Mouse (Mus musculus) myocyte (in vitro differentiated cells): ENCODE results near the gene Cfl1.

ENCODE experiments used
- CEBPB ChIP-seq: IDR thresholded peaks from 2 replicates; pipeline ENCODE4 v1.6.1; 2011; ENCODE audit warnings: mild to moderate bottlenecking, moderate library complexity; ENCODE audit not compliant: poor library complexity, insufficient read depth, severe bottlenecking
- E2F4 ChIP-seq: IDR thresholded peaks from one replicate; pipeline ENCODE4 v1.6.1; 2011; ENCODE audit warnings: mild to moderate bottlenecking, control low read depth, moderate library complexity; ENCODE audit not compliant: insufficient read depth
- MAX ChIP-seq: IDR thresholded peaks from one replicate; pipeline ENCODE4 v1.6.1; 2011; ENCODE audit warnings: low read depth, mild to moderate bottlenecking, control low read depth
- MYOG ChIP-seq, 3 experiments: IDR thresholded peaks; one replicate each; pipeline ENCODE4 v1.6.1; 2011; ENCODE audit warnings: control low read depth in 2 of 3, low read depth in 2 of 3, mild to moderate bottlenecking in 2 of 3; ENCODE audit not compliant: insufficient read length in 2 of 3, control insufficient read depth in 1 of 3, insufficient read depth in 1 of 3
- POLR2A ChIP-seq: IDR thresholded peaks from one replicate; pipeline ENCODE4 v1.6.1; 2011; ENCODE audit warnings: low read depth, mild to moderate bottlenecking, control low read depth, moderate library complexity; ENCODE audit not compliant: insufficient read length
- POLR2AphosphoS2 ChIP-seq: IDR thresholded peaks from one replicate; pipeline ENCODE4 v1.6.1; 2011; ENCODE audit warnings: low read depth, control low read depth; ENCODE audit not compliant: insufficient read length
- REST ChIP-seq: IDR thresholded peaks from one replicate; pipeline ENCODE4 v1.6.1; 2011; ENCODE audit warnings: mild to moderate bottlenecking, control low read depth, moderate library complexity; ENCODE audit not compliant: insufficient read depth, insufficient read length
- SRF ChIP-seq: IDR thresholded peaks from one replicate; pipeline ENCODE4 v1.6.1; 2011; ENCODE audit warnings: low read depth; ENCODE audit not compliant: control insufficient read depth, insufficient read length
- TCF12 ChIP-seq: IDR thresholded peaks from one replicate; pipeline ENCODE4 v1.6.1; 2011; ENCODE audit warnings: mild to moderate bottlenecking, control low read depth; ENCODE audit not compliant: poor library complexity, insufficient read depth, severe bottlenecking
- USF1 ChIP-seq: IDR thresholded peaks from one replicate; pipeline ENCODE4 v1.6.1; 2011; ENCODE audit warnings: low read depth, mild to moderate bottlenecking, control low read depth, moderate library complexity

GRCm38 (mm10) chr19:5457746-5458442 lies 32.4 kb upstream of the Cfl1 start, which contains the start of gene Ccdc85b:
- TF ChIP-seq SRF = no peak
- no peak for TF ChIP-seq POLR2A
- TF ChIP-seq TCF12 = no peak
- TF ChIP-seq POLR2AphosphoS2 = no peak
- TF ChIP-seq USF1 = no peak
- TF ChIP-seq E2F4 = no peak
- TF ChIP-seq MAX = no peak
- TF ChIP-seq MYOG (IDR thresholded peaks at IDR 0.05; ENCODE audit: control insufficient read depth in 1 of 3, insufficient read depth in 1 of 3, insufficient read length in 2 of 3, low read depth in 2 of 3) = no peak
- no peak for TF ChIP-seq REST
- no peak for TF ChIP-seq CEBPB
